In the genomic region with DNA sequence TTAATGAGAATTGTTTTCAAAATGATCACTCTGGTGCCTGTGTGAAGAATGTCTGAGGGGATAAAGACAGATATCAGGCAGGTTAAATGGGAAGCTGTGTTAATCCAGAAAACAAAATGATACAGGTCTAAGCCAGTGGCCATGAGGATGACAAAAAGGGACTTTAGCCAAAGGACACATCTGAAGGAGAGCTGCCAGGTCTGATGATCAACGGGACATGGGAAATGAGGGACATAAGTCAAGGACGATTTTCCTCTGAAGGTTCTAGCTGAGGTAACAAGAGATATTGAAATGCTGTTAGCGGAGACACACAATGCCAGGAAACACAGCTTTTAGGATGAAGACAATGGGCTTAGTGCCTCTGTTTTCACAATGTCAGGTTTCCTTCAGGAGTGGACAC, we compare ENCODE assay signal across 10 mouse cellular contexts.
"Had no signal": no experiment of that assay in that cellular context is flagged by ENCODE, and none has a peak within 500 bp of the region (broad histone marks: within the 10 kb centered on the region; RNA-seq: fewer than 3 reads in every experiment).

No protein-coding gene starts in this region.

- H3K27me3 ChIP-seq: limb, embryonic 15.5 days; liver, embryonic 12.5 days; midbrain, embryonic 12.5 days had no signal

- H3K4me3 ChIP-seq: left cerebral cortex, adult 2 months; limb, embryonic 15.5 days; liver, embryonic 12.5 days; midbrain, embryonic 12.5 days; neural tube, embryonic 15.5 days had no signal

- H3K27ac ChIP-seq: left cerebral cortex, adult 2 months; limb, embryonic 15.5 days; liver, embryonic 12.5 days; midbrain, embryonic 12.5 days; neural tube, embryonic 15.5 days had no signal

- H3K9me3 ChIP-seq: limb, embryonic 15.5 days; liver, embryonic 12.5 days; midbrain, embryonic 12.5 days; neural tube, embryonic 15.5 days had no signal

- ATAC-seq: intestine, embryonic 16.5 days; liver, embryonic 12.5 days; midbrain, embryonic 16.5 days had no signal

- H3K4me2 ChIP-seq: limb, embryonic 15.5 days; liver, embryonic 12.5 days; midbrain, embryonic 12.5 days; neural tube, embryonic 15.5 days had no signal

- H3K9ac ChIP-seq: limb, embryonic 15.5 days; liver, embryonic 12.5 days; midbrain, embryonic 12.5 days; neural tube, embryonic 15.5 days had no signal

- H3K4me1 ChIP-seq: limb, embryonic 15.5 days; liver, embryonic 12.5 days; midbrain, embryonic 12.5 days; neural tube, embryonic 15.5 days had no signal

- DNase-seq: right cerebral cortex, adult 18-20 months; right cerebral cortex, postnatal 25 days; thymus, postnatal 36 days had no signal

- H3K36me3 ChIP-seq: limb, embryonic 15.5 days; liver, embryonic 12.5 days; midbrain, embryonic 12.5 days; neural tube, embryonic 15.5 days had no signal
